Mouse (Mus musculus): ENCODE measurements around the gene Zmynd12. TPM values are rescaled to one million over a fixed set of nuclear protein-coding genes. Genes with fewer than 3 reads are reported as not detected.

The Zmynd12 gene
- total RNA-seq, 2 experiments from 2014 or later, result not detected

DNA sequence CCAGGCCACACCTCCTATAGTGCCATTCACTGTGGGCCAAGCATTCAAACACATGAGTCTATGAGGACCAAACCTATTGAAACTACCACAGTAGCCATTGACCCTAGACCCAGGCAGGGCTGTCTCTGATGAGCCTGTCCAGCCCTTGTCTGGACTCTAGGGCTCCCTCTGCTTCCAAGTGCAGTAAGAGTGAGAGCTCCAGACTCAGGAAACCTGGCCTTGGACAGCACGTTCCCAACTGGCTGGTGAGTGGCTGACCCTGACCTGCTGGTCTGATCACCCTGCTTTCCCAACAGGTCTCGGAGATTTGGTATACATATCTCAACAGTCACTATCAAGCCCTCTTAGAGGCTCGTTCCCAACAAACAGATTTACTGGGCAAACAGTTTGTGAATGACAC is 25.2 kb downstream of the Zmynd12 start:
- DNase-seq, result no peak

DNA sequence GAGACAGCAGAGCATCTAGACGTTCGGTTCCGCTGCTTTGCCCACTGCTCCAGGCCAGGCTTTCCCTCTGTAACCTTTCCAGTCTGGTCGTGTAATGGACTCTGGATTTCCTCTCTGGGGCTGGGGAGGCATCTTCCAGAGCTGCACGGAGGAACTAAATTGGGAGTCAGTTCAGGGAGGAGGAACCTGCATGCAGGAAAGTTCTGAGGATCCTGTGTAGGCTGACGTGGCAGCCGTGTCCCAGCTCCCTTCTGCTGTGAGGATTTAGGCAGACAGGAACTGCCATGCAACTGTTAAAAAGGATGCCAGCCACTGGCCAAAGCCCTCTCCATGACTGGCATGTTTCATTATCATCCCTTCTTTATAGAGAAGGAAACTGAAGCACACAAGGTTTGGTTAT is 27.8 kb downstream of the Zmynd12 start:
- no peak for DNase-seq

DNA sequence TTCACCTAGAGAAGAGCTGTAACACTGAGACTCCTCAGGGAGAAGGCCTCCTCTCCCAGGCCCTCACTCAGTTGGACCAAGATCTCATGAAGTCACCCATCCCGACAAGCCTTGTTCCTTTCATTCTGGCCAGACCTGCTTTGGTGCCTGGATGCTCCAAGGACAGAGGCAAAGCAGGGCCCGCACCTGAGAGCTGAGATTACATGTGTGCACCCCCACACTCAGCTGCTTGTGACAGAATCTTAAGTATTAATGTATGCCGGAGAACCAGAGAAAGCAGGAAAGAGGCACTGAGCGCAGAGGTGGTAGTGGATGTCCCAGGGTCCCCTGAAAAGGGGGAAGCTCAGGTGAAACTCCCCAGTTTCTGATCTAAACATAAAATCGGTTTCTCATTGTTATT is 30.5 kb downstream of the Zmynd12 start:
- no peak for DNase-seq

DNA sequence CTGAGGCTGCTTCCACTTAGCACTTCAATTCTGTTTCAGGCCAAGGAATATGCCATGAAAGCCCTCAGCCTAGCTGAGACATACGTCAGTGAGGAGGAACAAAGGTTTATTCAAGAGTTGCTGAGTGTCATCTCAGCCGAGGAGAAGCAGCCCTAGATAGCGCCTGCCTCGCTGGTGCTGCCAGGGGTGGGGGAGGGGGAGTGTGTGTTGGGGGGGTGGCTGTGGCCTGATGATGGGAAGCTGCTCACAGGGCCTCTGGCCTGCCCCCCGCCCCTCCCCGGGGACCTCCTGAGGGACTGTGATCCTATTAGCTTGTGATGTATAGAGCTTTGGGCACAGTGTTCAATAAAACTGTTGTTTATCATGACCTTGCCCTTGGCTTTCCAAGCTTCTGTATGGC is 30.9 kb downstream of the Zmynd12 start:
- DNase-seq, result no peak

DNA sequence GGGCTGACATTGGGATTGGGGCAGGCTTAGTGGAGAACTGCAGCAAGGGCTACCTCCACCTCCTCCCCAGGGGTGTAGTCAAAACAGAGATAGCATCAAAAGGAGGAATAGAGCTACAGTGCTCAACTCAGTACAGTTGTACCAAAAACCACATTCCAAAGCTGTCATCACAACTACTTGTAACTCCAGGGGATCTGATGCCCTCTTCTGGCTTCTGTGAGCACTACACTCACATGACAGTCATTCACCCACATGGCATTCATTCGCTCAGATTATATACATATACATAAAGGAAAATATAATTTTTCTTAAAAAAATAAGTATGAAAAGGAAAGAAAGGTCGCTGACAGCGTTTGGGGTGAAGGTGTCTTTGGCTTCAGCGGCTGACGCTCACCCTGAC is 37.7 kb downstream of the Zmynd12 start:
- no peak for DNase-seq

DNA sequence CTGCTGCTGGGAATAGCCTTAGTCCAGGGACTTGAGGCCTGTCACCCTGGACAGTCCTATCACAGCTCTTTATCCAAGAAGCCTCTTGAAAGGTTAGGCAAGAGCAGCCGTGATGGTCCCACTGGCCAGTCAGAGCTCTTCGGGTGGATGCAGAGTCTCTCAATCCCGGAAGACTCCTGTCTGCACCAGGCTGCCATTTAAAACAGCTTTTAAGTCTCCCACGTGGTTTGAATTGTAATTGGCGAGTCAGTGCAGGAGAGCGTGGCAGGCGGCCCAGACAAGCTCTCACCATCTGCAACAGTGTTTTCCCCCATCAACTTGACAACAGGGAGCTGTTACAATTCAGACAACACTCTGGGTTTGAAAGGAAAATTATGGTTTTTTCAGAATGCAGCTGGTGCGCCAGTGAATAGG is 38.1 kb downstream of the Zmynd12 start:
- peak; percentile 44 for DNase-seq

DNA sequence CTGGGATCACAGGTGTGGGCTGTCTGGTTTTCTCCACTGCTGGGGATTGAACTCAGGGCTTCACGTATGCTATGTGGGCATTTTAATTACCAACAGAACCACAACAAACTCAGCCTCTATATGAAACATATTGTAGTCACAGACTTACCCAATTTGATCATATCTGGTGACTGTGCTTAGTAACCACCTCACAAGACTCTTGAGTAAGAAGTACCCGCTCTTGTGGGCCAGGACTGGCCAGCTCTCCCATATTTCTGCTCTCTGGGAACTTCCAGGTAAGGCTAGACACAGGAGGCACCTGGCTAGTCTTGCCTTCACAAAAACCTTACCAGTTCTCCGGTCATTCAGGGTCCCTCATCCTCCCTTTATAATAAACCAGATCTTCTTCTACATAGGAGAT is 39.8 kb downstream of the Zmynd12 start:
- no peak for DNase-seq

DNA sequence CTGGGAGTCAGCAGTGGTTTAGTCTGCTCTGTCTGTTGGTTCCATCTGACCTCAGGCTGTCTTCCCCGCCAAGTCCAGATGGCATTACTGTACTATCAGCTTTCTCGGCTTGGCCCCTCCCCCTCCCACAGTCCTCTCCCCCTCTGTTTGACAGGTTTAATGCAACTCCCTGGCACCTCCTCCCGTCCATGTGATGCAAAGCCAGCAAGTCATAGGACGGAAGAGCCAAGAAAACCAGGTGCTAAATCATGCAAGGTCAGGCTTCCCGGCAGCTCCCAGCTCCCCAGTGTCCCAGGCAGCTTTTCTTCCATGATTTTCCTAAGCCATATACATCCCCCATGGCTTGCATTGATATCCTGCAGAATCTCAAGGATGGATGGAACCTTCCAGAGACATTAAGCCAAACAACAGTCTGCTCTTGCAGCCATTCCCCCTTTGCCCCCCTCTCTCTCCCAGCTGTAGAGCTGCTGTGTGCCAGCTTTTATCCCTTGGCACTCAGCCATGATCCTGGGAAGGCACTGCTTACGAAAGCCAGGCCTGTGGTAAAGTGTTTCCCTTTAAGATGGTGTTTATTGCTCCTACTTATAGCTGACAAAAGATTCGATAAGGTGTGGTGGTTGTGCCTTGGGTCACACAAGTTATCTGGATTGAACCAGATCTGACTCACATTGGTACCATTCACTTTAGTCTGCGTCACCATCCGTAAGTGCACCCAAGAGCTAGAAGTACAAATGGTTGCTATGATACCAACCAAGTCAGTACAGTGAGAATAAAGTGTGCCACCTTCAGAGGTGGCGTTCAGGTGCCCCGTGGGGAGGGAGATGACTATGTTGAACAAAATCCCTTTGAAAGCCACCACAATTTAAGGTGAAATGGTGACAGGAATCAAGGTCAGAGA is 40.5 kb downstream of the Zmynd12 start:
- peak; percentile 53 for DNase-seq

DNA sequence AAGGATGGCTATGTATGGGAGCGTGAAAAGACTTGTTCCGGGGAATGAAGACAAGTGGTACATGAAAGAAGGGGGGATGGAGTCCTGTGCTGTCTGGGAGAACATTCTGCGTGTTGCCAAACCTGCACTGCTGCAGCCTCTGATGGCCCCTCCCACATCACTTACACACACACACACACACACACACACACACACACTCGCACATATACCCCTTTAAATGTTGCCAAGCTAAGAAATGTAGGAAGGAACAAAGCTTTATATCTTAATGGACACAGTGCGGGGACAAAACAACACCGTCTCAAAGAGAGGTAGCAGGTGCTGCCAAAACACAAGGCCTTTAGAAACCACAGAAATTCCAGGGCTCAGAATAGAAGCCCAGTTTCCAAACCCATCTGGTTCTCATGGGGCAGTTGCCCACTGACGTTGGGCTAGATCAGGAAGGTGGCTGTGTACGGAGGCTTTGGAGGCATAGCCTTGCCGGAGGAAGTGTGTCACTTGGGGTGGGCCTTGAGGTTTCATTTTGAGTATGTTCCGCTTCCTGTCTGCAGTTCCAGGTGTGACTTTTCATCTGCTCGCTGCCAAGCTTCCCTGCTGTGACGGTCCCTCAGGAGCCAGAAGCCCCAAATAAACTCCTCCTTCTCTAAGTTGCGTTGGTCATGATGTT is 41.3 kb downstream of the Zmynd12 start:
- DNase-seq, result no peak

DNA sequence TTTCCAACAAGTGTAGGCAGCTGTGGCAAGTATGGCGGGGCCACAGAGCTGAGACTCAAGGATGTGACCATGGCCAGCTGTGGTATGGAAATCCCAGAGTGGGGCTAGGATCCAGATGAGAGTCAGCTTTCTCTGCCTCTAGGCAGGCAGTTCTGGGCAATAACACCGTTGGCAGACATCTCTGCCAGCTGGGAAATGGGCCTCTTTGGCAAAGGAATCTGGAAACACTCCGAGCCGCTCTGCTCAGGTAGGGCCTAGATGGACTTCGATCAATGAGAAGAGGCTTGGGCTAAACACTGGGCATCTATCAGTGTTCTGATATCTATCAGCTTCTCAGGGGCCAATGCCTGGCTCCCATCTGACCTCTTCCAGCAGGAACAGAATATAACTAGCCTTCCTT is 43.2 kb downstream of the Zmynd12 start:
- no peak for DNase-seq

DNA sequence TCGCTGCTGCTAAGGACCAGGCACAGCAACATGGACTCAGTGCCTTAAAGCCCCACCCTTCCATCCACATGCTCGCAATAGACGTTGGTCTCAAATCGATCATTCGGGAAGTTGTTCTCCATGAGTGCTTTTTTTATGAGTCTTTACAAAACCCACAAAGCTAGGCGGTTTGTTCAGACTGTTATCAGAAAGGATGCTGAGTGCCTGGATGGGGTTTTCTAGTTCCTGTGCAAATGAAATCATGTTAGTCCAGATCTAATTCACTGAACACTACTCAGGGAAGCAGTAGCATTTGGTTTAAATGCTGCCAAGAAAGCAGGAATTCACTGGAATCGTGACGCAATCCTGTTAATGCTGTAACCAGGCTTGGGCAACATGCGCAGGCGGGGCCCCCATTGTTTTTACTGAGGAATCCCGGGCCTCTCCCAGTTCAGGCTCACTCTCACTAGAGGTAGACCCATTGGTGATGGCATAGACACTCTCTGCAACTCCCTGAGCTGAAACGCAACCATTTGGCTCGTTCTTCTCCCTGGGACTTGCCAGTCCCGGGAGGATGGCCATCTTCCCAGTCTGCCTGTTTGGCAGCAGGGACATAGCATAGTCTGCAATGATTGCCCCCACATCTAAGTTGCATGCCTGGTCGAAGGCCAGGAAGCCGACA is 45.2 kb downstream of the Zmynd12 start:
- DNase-seq, result peak; percentile 18

DNA sequence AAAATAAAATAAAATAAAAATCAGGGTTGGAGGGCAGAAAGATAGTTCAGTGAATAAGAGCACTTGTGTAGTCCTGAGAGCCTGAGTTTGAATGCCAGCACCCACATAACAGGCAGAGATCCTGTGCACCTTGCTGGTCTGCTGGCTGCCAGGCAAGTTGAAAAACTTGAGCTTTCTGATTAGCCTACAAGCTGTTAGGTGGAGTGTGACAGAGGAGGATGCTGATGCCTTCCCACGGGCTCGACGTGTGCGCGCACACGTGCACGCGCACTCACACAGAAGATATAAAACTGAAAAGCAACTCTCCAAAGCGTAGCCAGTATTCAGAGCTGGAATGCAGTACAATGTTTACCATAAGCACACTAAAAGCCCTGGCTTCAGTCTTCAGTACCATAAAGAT is 49.9 kb downstream of the Zmynd12 start:
- no peak for DNase-seq

DNA sequence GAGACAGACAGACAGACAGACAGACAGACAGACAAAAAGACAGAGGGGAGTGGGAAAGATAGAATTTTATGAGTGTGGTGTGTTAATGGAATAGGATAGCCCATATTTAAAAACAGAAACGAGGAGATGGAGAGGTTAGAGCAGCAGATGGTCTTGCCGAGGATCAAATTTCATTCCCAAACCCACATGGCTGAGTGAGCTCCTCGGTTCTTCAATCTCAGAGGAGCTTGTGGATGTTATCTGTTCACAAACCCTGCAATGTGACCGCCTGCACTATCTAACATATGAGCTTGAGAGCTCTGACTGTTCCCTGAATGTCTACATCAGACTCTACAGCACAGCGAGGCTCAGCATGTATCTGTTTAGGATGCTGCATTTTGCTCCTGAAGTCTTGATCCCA is 50.5 kb downstream of the Zmynd12 start:
- no peak for DNase-seq

DNA sequence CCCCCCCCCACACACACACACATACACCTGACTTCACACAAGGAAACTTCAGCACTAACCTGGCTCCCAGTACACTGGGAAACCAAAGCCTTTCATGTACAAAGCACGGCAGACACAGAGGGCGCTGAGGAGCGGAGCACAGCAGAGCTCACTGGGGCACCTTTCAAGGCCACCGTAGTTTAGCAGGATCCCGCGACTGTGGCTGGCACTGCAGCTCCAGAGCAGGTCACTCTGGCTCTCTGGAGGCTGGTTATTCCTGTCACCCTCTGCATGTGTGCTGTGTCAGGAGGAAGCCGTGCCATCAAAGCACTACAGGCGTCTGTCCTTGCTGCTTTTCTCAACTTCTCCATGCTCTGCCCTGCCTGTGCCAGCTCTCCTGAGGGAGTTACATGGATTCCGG is 60.4 kb downstream of the Zmynd12 start:
- DNase-seq, result no peak

DNA sequence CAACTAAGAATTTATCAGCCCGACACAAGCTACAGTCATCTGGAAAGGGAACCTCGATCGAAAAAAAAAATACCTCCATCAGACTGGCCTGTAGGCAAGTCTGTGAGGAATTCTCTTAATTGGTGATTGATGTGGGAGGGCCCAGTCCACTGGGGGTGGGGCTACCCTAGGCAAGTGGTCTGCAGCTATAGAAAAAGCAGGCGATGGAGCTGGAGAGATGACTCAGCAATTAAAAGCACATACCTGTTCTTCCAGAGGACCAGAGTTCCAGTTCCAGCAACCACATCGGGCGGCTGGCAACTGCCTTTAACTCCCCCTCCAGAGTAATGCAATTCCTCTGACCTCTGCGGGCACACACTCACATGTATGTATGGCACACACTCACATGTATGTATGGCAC is 62.3 kb downstream of the Zmynd12 start:
- no peak for DNase-seq

DNA sequence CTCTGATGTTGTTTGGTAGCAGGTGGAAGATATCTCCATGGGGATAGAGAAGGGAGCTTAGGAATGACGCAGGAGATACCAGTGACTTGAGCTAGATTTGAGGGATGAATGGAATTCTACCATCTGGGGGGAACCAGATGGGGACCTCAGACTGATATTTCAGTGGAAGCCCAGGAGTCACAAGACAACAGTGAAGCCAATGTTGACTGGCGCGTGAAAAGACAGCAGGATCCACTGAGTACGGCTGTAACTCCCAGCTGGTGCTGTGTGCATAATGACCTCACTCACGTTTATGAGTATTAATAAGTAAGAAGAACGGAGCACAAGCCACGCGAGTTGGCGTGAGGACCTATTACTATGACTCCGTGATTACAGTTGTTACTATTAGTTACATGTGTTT is 67.1 kb downstream of the Zmynd12 start:
- DNase-seq, result no peak

DNA sequence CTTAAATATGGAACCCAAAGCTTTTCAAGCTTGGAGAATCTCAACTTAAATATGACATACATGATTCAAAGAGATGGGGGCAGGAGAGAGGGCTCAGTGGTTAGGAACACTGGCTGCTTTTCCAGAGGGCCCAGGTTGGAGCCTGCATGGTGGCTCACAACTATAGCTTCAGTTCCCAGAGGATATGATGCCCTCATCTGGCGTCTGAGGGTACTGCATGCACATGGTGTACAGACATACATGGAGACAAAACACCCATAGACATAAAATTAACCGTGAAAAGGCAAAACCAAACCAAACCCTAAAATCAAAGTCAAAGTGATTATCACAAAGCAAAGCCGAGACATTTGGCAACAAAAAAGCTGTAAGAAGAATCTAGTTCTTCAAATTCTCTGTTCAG is 68.2 kb downstream of the Zmynd12 start:
- peak; percentile 32 for DNase-seq

DNA sequence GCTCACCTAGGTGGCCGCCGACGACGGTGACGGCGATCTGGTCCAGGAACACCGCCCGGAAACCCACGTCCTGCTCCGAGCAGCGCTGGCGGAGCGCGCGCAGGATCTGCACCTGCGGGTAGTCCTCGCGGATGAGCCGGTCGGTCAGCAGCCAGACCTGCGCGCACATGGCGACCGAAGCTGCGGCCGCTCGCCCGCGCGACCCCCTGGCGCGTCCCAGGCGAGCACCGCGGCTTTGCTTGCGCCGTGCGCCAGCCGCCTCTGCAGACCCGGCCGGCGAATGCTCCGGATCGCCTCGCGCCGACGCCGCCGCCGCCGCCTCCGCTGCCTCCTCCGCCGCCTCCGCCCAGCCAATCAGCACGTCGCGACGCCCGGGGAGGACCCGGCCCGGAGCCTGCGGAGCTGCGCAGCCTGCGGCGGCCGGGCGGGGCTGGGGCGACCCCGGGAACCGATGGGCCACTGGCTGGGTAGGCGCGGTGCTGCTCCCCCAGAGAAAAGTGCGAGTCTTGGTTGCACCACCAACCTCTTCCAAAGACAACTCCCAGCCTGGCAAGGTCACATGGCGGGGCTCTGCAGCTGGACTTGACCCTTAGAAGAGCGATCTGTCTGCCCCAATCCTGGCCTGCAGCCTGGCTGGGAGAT is 69.8 kb downstream of the Zmynd12 start, which contains the start of gene Rimkla:
Gene Rimkla, minus strand, starts transcription at position 338 of the 642 bp plus-strand sequence.
- peak; percentile 70 for DNase-seq

DNA sequence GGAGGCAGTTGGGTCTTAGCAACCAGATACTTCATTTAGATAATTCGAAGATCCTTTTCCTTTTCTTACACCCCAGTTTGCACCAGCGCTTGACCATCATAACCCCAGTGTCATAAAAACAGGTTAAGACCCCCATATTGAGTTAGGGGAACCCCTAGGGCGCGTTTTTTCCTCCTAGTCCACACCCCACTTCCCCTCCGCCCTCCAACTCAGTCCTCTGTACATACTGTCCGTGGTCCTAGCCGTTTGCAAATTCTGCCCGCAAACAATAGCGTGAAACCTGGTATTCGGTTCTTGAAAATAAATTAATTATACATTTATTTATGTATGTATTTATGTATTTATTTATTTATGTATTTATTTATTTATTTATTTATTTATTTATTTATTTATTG is 70.3 kb downstream of the Zmynd12 start:
- no peak for DNase-seq

DNA sequence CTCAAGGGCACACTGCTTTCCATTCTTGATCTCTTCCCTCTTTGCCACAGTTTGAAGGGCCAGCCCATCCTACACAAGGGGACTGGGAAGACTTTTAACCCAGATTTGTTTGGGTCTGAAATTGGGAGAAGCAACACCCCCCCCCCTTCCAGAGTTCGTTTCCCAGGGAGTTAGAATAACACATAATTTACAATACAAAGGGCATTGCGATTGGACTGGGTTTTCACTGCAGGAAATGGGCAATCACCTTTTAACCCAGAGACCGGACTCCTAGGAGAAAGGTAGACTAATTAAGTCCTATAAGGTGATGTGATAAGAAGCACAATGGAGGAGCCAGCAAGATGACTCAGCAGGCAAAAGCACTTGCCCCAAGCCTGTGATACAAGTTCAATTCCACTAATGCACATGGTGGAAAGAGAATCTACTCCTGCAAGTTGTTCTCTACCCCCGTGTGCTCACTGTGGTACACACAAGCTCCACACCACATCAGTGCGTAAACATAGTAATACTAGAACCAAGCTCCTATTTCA is 75.8 kb downstream of the Zmynd12 start:
- DNase-seq, result no peak

DNA sequence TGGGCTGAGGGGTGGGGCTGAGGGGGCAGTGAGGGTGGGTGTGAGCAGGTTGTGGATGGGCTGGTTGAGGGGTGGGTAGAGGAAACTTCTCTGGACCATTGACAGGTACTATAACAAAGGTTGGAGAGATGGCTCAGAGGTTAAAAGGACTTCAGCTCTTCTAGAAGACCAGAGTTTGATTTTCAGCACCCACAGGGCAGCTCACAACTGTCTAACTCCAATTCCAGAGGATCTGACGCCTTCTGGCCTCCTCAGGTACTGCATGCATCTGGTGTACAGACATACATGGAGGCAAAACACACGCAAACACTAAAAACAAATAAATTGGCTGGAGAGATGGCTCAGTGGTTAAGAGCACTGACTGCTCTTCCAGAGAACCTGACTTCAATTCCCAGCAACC is 89.0 kb downstream of the Zmynd12 start:
- DNase-seq, result no peak

DNA sequence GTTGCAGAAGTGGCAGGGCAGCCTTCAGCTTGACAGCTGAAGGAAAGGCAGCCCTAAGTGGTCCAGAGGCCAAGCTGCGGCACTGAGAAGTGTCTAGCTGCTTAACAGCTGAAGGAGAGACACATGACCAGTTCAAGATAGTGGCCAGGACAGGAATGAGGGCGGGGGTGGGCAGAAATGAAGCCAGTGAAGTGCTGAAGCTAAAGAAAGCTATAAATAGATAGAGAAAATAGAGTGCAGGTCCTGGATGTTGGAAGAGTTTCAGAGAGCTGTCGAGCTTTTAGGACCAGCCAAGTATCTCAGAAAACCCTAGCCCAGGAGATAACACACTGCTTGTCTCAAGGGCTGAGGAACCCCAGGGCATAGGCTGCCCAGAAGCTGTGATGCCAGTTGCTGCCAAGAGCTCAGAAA is 90.1 kb downstream of the Zmynd12 start:
- DNase-seq, result no peak

Data from gastrocnemius, postnatal 10 days (tissue).